10 mouse cellular contexts compared by ENCODE assay signal in genomic region chr9:46003729-46004128, GRCm38 (mm10). TPM values are rescaled to one million over a fixed set of nuclear protein-coding genes. Genes with fewer than 3 reads are reported as not detected.
DNase-seq lines count a peak whose midpoint lies in the region; ATAC-seq lines count a peak whose summit lies in the region.
"Had no signal": no experiment of that assay in that cellular context is flagged by ENCODE, and none has a peak within 500 bp of the region (broad histone marks: within the 10 kb centered on the region; RNA-seq: fewer than 3 reads in every experiment).

No protein-coding gene starts in this region.

- no peaks in the 10 kb centered on the region for H3K27me3 ChIP-seq in kidney, embryonic 14.5 days (ENCODE audit: control insufficient read depth, insufficient read depth, low read length)
- H3K27me3 ChIP-seq: embryonic facial prominence, embryonic 12.5 days had no signal

- H3K9me3 ChIP-seq in kidney, embryonic 14.5 days (ENCODE audit: control insufficient read depth, low read length), result no peaks in the 10 kb centered on the region
- H3K9me3 ChIP-seq: embryonic facial prominence, embryonic 12.5 days had no signal

- H3K4me3 ChIP-seq in kidney, embryonic 14.5 days (ENCODE audit: low read length), result no peak overlapping the region
- H3K4me3 ChIP-seq: embryonic facial prominence, embryonic 12.5 days; myocyte had no signal

- no peak overlapping the region for H3K27ac ChIP-seq in kidney, embryonic 14.5 days (ENCODE audit: low read depth, low read length)
- H3K27ac ChIP-seq: embryonic facial prominence, embryonic 12.5 days had no signal

- intact Hi-C loops in heart, postnatal 36 days (cut with DNase I), result loop anchor here (1.0 to 5.0 kb wide), 3 partner anchors 188 to 309 kb away; no protein-coding TSS in a partner anchor
- intact Hi-C loops in left cerebral cortex, postnatal 14 days (cut with DNase I), result loop anchor here (1.0 to 2.0 kb wide), 3 partner anchors 188 to 247 kb away; no protein-coding TSS in a partner anchor

- H3K4me1 ChIP-seq in kidney, embryonic 14.5 days (ENCODE audit: control insufficient read depth, insufficient read depth, low read length), result no peaks in the 10 kb centered on the region
- H3K4me1 ChIP-seq: embryonic facial prominence, embryonic 12.5 days had no signal

- peak; percentile 87 for DNase-seq in kidney, adult 18-20 months
- DNase-seq in adrenal gland, postnatal 10 days, result peak; percentile 92
- peak; percentile 76 for DNase-seq in embryo, embryonic 9.5 days (ENCODE audit: extremely low spot score)
- peak; percentile 88 to 95 for DNase-seq in heart, postnatal 36 days
- peak; percentile 81 to 89 for DNase-seq in left cerebral cortex, postnatal 14 days (ENCODE audit: low spot score in 2 of 2)
- DNase-seq in ovary, postnatal 14 days (ENCODE audit: low spot score), result peak; percentile 94
- peak; percentile 83 for DNase-seq in thymus, postnatal 25 days

- no peaks in the 10 kb centered on the region for H3K36me3 ChIP-seq in kidney, embryonic 14.5 days (ENCODE audit: control insufficient read depth, insufficient read depth, low read length)
- H3K36me3 ChIP-seq: embryonic facial prominence, embryonic 12.5 days had no signal

- no peak overlapping the region for H3K4me2 ChIP-seq in kidney, embryonic 14.5 days (replicated peaks; ENCODE audit: low read depth, low read length)
- H3K4me2 ChIP-seq: embryonic facial prominence, embryonic 12.5 days had no signal

- 6% methylated on average over 7 of the region's 7 CpGs for WGBS in kidney, embryonic 14.5 days

- ATAC-seq in kidney, embryonic 14.5 days (ENCODE audit: low FRiP score, low TSS enrichment), result no peak

- H3K9ac ChIP-seq in kidney, embryonic 14.5 days (ENCODE audit: low read depth, low read length), result no peak overlapping the region
- H3K9ac ChIP-seq: embryonic facial prominence, embryonic 12.5 days had no signal

RNA-seq across cellular contexts. Expression of gene Pafah1b2, which starts 8.8 kb away (rescaled TPM):
- 125 and 177 TPM in 2 replicates for polyA plus RNA-seq in kidney, embryonic 14.5 days (2014; fragmentation: Nextera tagmentation; extraction: Ambion mirVana)
- 100 to 1,000 TPM; 118 to 119 TPM for total RNA-seq in adrenal gland, postnatal 10 days (2021)
- 10 to 100 TPM; 48.1 to 50.0 TPM for total RNA-seq in heart, postnatal 36 days (2021)
- 100 to 1,000 TPM; 212 to 230 TPM for total RNA-seq in left cerebral cortex, postnatal 14 days (2021)

RNA-seq across cellular contexts. Expression of gene Sik3, which starts 8.9 kb away (rescaled TPM):
- 10.1 and 11.2 TPM in 2 replicates for polyA plus RNA-seq in kidney, embryonic 14.5 days (2014; fragmentation: Nextera tagmentation; extraction: Ambion mirVana)
- 10 to 100 TPM; 50.2 to 55.1 TPM for total RNA-seq in adrenal gland, postnatal 10 days (2021)
- 10 to 100 TPM; 75.9 to 76.1 TPM for total RNA-seq in heart, postnatal 36 days (2021)
- total RNA-seq in left cerebral cortex, postnatal 14 days (2021), result 100 to 1,000 TPM in 1 of 2 experiments, 10 to 100 TPM in 1; 95.0 to 103 TPM

RNA-seq across cellular contexts. Expression of gene Sidt2, which starts 48.7 kb away (rescaled TPM):
- polyA plus RNA-seq in kidney, embryonic 14.5 days (2014; fragmentation: Nextera tagmentation; extraction: Ambion mirVana), result 26.8 and 42.3 TPM in 2 replicates
- total RNA-seq in adrenal gland, postnatal 10 days (2021), result 100 to 1,000 TPM; 160 to 179 TPM
- total RNA-seq in heart, postnatal 36 days (2021), result 10 to 100 TPM; 79.7 to 89.1 TPM
- 100 to 1,000 TPM; 112 to 116 TPM for total RNA-seq in left cerebral cortex, postnatal 14 days (2021)
